Mouse (Mus musculus): ENCODE data around the gene Lsm14a.

DNA sequence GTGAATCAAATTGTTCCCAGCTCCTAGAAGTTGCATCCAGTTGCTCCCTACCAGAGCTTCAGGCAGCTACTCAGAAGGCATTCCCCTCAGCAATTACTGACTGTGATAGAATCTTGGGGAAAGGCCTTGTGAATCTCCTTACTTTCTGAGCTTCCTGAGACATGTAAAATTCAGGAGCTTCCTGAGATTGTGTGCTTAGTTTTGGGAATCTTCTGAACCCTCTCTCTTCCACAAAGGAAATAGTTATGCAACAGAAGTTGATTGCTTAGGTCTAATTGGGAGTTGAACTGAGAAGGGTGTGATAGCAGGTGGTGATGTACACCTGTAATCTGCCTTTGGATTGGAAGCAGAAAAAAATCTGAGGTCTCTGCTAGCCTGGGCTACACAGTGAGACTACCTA lies at the start of gene Lsm14a:
- no peak for TF ChIP-seq TCF12 (IDR thresholded peaks at IDR 0.05; ENCODE audit: insufficient read depth, poor library complexity, severe bottlenecking)
- no peak for TF ChIP-seq POLR2A (IDR thresholded peaks at IDR 0.05; ENCODE audit: insufficient read length, low read depth)
- TF ChIP-seq MYOG (IDR thresholded peaks at IDR 0.05; ENCODE audit: control insufficient read depth in 1 of 3, insufficient read depth in 1 of 3, insufficient read length in 2 of 3, low read depth in 2 of 3), result no peak
- no peak for TF ChIP-seq USF1 (IDR thresholded peaks at IDR 0.05; ENCODE audit: low read depth)
- TF ChIP-seq MAX (IDR thresholded peaks at IDR 0.05; ENCODE audit: low read depth), result no peak
- no peak for TF ChIP-seq E2F4 (IDR thresholded peaks at IDR 0.05; ENCODE audit: insufficient read depth)
- TF ChIP-seq MYOD1 (IDR thresholded peaks at IDR 0.05; ENCODE audit: control insufficient read depth in 1 of 3, insufficient read length in 2 of 3, low read depth in 2 of 3), result no peak
- TF ChIP-seq REST (IDR thresholded peaks at IDR 0.05; ENCODE audit: insufficient read depth, insufficient read length), result no peak
- no peak for TF ChIP-seq POLR2AphosphoS2 (IDR thresholded peaks at IDR 0.05; ENCODE audit: insufficient read length, low read depth)
- no peak for TF ChIP-seq CEBPB (IDR thresholded peaks at IDR 0.05; ENCODE audit: insufficient read depth, poor library complexity, severe bottlenecking)

All from myocyte (in vitro differentiated cells).